Mouse (Mus musculus): ENCODE results near the gene Selenos. TPM values are rescaled to one million over a fixed set of nuclear protein-coding genes. Genes with fewer than 3 reads are reported as not detected.
"Not testable (repeated sequence)": the region's sequence is repeated elsewhere in the genome, so short reads cannot be mapped to it uniquely, and the experiment has no call there.

The Selenos gene
- polyA plus RNA-seq, 1 experiment from 2014 or later: 101 TPM

DNA sequence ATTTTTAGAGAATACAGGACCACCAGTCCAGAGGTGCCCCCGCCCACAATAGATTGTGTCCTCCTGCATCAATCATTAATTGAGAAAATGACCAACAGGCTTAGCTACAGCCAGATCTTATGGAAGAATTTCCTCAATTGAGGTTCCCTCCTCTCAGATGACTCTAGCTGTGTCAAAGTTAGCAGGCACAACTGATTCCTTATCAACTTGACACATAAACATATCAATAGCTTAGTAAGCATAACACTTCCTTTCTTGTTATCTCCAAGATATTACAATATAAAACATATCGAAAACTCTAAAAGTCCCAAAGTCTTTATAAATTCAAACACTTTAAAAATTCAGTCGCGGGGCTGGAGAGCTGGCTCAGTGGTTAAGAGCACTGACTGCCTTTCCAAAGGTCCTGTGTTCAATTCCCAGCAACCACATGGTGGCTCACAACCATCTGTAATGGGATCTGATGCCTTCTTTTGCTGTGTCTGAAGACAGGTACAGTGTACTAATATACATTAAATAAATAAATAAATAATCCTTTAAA lies 25.4 kb upstream of the Selenos start:
- no peaks in the 10 kb centered on the region for H3K4me1 ChIP-seq

DNA sequence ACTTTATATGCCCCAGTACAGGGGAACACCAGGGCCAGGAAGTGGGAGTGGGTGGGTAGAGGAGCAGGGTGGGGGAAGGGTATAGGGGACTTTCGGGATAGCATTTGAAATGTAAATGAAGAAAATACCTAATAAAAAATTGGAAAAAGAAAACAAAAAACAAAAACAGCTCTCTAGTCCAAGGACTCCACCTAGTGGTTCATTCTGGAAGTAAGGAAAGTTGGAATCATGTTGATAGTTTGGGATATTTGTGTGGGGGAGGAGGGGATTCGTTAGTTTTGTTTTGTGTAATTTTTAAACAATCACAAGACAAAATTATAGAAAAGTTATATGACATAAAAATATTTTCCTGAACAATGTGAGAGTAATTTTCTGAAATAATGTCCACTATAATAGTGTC lies 24.1 kb upstream of the Selenos start:
- H3K36me3 ChIP-seq; H3K27me3 ChIP-seq; H3K4me3 ChIP-seq; H3K4me1 ChIP-seq; ATAC-seq (ENCODE audit: borderline replicate concordance, extremely low read depth, low FRiP score, low TSS enrichment); H3K4me2 ChIP-seq; H3K9me3 ChIP-seq; H3K27ac ChIP-seq; H3K9ac ChIP-seq: not testable (repeated sequence)
- WGBS: 3% methylated on average over 2 of the region's 2 CpGs

More for the DNA sequence above, 25.4 kb upstream of the Selenos start:
- Histone ChIP-seq H3K36me3 (no peaks in the 10 kb centered on the region), H3K9me3 (no peaks in the 10 kb centered on the region), H3K27ac (no peak overlapping the region), H3K27me3 (no peaks in the 10 kb centered on the region), H3K4me2 (no peak overlapping the region), H3K9ac (no peak overlapping the region), H3K4me3 (no peak overlapping the region)
- ATAC-seq (ENCODE audit: borderline replicate concordance, extremely low read depth, low FRiP score, low TSS enrichment): no peak
- WGBS: 85% methylated on average over 4 of the region's 4 CpGs

DNA sequence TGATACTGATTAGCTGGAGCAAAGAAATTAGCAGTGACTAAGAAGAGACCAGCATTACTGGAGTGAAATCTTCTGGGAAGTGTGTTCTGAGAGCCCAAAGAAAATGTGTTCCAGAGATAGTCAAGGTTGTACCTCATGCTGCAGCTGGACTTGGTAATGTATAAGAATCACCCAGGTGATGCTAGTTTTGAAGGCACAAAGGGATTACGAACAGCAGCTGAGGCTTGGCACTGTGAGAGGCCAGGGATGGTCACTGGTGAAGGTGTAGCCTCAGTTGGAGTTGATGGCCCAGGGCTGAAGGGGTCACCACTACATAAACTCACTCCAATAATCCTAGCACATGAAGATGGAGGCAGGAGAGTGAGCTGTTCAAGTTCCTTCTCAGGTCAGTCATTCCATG lies 20.7 kb upstream of the Selenos start, which contains the start of gene Snrpa1:
Snrpa1 (plus strand) TSS at position 301 of the 400 bp plus-strand sequence.
- H3K36me3 ChIP-seq: peaks cover 15% of the 10 kb centered on the region
- no peak for ATAC-seq (ENCODE audit: borderline replicate concordance, extremely low read depth, low FRiP score, low TSS enrichment)
- WGBS: 81% methylated on average over 1 of the region's 1 CpGs

DNA sequence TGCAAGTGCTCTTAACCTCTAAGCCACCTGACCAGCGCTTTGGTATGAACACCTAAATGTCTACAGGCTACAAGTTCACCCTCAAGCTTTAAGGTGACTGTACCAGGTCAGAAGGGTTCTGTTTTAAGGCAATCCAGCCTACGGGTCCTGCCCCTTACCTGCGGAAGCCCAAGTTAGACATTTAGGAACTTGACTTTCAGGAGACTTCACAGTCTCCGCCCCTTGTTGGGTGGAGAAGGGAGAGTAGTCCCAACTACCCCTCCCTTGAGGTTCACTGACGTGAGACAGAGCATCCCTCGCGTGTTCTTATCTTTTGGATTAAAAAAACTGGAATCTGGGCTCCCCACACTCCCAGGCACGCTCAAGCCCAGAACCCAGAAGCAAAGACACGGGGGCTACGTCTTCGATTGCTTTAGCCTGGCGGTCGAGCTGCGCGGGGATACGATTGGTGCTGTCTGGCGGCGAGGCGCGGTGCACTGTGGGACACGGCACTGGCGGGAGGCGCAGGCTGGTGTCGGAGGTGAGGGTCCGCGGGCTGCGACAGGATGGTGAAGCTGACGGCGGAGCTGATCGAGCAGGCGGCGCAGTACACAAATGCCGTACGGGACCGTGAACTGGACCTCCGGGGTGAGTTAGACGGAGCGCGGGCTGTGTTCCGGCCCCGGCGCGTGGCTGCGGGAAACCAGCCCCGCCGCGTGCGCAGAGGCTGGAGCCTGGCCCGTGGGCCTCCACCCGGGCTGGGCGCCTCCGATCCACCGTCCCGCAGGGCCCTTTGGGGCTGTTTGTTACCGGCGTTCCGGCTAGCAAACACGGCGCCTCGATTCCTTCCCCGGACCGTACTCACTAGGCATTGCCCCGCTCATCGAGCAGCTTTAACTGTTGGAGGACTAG lies 19.1 kb upstream of the Selenos start:
- Histone ChIP-seq H3K27ac (peak overlapping the region; percentile 75), H3K4me2 (peak overlapping the region; percentile 78), H3K9ac (peak overlapping the region; percentile 92), H3K4me3 (peak overlapping the region; percentile 99), H3K27me3 (no peaks in the 10 kb centered on the region), H3K9me3 (no peaks in the 10 kb centered on the region), H3K36me3 (peaks cover 27% of the 10 kb centered on the region), H3K4me1 (peaks cover 12% of the 10 kb centered on the region)
- ATAC-seq (ENCODE audit: borderline replicate concordance, extremely low read depth, low FRiP score, low TSS enrichment): peak; percentile 96
- under 1% methylated on average over 64 of the region's 64 CpGs for WGBS

More for the DNA sequence above, 20.7 kb upstream of the Selenos start, which contains the start of gene Snrpa1:
- peak within 1 kb of the TSS; percentile 78 for H3K4me2 ChIP-seq
- H3K9ac ChIP-seq: no peak within 1 kb of the TSS
- H3K4me1 ChIP-seq: peaks cover 12% of the 10 kb centered on the region
- no peak within 1 kb of the TSS for H3K27ac ChIP-seq
- peak within 1 kb of the TSS; percentile 99 for H3K4me3 ChIP-seq
- H3K9me3 ChIP-seq: no peaks in the 10 kb centered on the region
- H3K27me3 ChIP-seq: no peaks in the 10 kb centered on the region

DNA sequence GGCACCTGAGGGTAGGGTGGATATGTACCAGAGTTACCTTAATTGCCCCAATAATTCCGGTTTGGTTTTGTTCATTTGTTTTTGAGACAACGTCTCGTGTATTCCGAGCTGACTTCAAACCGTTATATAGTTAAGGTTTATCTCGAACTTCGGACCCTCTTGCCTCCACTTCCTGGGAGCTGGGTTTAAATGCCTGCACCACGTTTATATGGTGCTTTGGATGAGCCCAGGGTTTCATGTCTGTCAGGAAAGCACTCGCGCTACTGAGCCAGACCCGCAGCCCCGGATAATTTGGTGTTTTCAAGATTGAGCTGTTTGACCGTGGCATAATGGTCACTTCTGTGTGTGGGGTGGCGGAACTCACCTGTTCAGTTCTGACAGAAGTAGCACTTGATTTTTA lies 18.4 kb upstream of the Selenos start:
- H3K9ac ChIP-seq: peak overlapping the region; percentile 92
- ATAC-seq (ENCODE audit: borderline replicate concordance, extremely low read depth, low FRiP score, low TSS enrichment): no peak
- peak overlapping the region; percentile 99 for H3K4me3 ChIP-seq
- whole genome bisulfite sequencing: under 1% methylated on average over 14 of the region's 14 CpGs
- peaks cover 31% of the 10 kb centered on the region for H3K36me3 ChIP-seq
- H3K4me2 ChIP-seq: peak overlapping the region; percentile 78
- H3K27ac ChIP-seq: 0 out of 2 replicates have a peak overlapping the region, but pooled peaks have one; percentile 75
- no peaks in the 10 kb centered on the region for H3K27me3 ChIP-seq
- H3K9me3 ChIP-seq: no peaks in the 10 kb centered on the region
- H3K4me1 ChIP-seq: peaks cover 12% of the 10 kb centered on the region

DNA sequence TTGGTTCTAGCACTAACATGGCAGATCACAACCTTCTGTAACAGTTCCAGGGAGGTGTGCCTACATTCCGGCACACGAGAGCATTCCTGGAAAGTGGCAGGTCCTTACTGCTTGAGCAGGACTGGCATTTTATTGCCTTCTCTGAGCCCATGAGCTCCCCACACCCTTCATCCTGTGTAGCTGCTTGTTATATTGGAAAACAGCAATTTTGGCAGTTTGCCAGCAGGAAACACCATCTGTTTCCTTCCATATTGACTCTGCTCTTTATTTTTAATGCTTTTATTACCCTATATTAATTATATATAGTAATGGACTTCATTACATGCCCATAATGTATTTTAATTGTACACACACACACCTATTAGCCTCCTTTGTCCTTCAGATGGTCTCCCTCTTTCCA lies 3.0 kb upstream of the Selenos start:
- H3K27ac ChIP-seq: no peak overlapping the region
- peaks cover 54% of the 10 kb centered on the region for H3K36me3 ChIP-seq
- 65% methylated on average over 2 of the region's 2 CpGs for WGBS

DNA sequence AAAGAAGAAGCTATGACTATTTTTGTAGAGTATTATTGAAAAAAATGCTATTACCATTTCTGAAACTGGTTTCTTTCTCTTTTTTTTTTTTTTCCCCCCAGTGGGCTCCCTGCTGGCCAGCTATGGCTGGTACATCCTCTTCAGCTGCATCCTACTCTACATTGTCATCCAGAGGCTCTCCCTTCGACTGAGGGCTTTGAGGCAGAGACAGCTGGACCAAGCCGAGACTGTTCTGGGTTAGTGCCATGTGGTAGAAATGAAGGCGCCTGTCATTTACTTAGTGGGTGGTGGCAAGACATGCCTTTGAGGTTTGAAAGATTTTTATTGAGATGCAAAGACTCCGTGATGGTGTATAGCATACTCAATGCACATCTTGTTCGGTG lies 773 bp downstream of the Selenos start:
- Histone ChIP-seq H3K9ac (peak overlapping the region; percentile 69), H3K27me3 (no peaks in the 10 kb centered on the region), H3K4me1 (peaks cover 21% of the 10 kb centered on the region), H3K4me2 (peak overlapping the region; percentile 77), H3K36me3 (peaks cover 49% of the 10 kb centered on the region), H3K9me3 (no peaks in the 10 kb centered on the region), H3K27ac (peak overlapping the region; percentile 82; the same call in 1 of the 2 replicates), H3K4me3 (peak overlapping the region; percentile 83)
- 24% methylated on average over 5 of the region's 5 CpGs for WGBS
- no peak for ATAC-seq (ENCODE audit: borderline replicate concordance, extremely low read depth, low FRiP score, low TSS enrichment)

More for the DNA sequence above, 3.0 kb upstream of the Selenos start:
- Histone ChIP-seq H3K27me3 (no peaks in the 10 kb centered on the region), H3K4me2 (no peak overlapping the region), H3K4me3 (no peak overlapping the region), H3K9me3 (no peaks in the 10 kb centered on the region), H3K4me1 (peaks cover 21% of the 10 kb centered on the region), H3K9ac (no peak overlapping the region)
- ATAC-seq (ENCODE audit: borderline replicate concordance, extremely low read depth, low FRiP score, low TSS enrichment): no peak

DNA sequence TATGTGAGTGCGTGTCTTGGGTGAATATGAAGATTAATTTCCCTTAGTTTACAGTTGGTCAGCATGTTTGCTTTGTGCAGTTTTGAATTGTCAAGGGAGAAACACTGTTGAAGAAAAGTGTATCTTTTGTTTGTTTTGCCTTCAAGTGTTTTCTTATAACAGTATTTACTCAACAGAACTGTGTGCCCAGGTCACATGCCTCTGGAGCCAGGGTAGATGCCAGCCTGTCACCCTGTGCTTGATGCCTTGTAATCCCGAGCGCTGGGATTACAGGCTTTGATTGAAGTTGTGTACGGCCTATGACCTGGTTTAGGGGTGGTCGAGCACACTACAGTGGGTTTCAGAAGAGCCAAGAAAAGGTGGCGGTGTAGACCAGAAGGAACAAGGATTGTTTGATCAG lies 4.3 kb downstream of the Selenos start:
- Histone ChIP-seq H3K4me2 (no peak overlapping the region), H3K27me3 (no peaks in the 10 kb centered on the region), H3K9ac (no peak overlapping the region), H3K27ac (no peak overlapping the region), H3K4me3 (no peak overlapping the region), H3K4me1 (peaks cover 14% of the 10 kb centered on the region), H3K36me3 (peaks cover 66% of the 10 kb centered on the region), H3K9me3 (no peaks in the 10 kb centered on the region)
- 78% methylated on average over 6 of the region's 6 CpGs for WGBS
- ATAC-seq (ENCODE audit: borderline replicate concordance, extremely low read depth, low FRiP score, low TSS enrichment): no peak

DNA sequence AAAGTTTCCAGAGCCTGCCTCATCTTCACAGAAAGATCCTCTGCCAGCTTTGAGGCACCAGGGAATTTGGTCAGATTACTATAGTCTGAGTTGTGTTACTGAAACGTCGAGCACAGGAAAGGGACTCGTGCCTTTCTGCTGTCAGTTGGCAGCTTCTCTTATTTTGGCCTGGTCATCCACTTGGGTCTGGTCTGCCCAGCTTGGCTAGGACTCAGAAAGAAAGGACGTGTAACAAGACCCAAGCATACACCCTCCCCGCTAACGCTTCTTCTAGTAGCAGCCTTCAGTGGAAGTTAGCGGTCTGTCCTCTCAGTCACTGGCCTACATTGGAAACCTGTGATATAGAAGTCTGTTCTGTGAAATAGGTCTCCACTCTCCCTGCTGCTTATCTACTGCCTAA lies 5.1 kb downstream of the Selenos start:
- peaks cover 72% of the 10 kb centered on the region for H3K36me3 ChIP-seq
- no peaks in the 10 kb centered on the region for H3K27me3 ChIP-seq
- 74% methylated on average over 7 of the region's 7 CpGs for WGBS
- no peak overlapping the region for H3K27ac ChIP-seq
- H3K4me2 ChIP-seq: no peak overlapping the region
- peaks cover 11% of the 10 kb centered on the region for H3K4me1 ChIP-seq
- no peak overlapping the region for H3K4me3 ChIP-seq
- H3K9ac ChIP-seq: no peak overlapping the region
- no peak for ATAC-seq (ENCODE audit: borderline replicate concordance, extremely low read depth, low FRiP score, low TSS enrichment)
- no peaks in the 10 kb centered on the region for H3K9me3 ChIP-seq

DNA sequence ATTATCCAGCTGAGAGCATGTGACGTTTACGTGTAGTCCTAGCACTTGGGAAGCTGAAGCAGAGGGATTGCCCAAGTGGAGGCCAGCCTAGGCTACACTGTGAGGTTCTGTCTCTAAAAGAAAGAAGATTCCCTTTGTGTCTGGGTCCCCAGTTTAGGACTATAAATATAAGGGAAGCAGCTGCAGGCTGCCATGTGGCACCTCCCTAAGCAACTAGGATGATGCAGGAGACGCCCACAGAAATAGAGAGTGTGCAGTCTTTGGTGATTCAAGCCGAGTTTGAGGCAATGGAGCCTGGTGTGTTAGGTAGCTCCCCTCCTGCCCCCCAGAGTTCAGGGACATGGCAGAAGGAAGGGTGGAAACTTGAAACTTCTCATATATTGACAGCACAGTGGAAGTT lies 8.2 kb downstream of the Selenos start:
- WGBS: 89% methylated on average over 4 of the region's 4 CpGs
- Histone ChIP-seq H3K4me3 (no peak overlapping the region), H3K27ac (no peak overlapping the region), H3K4me1 (no peaks in the 10 kb centered on the region), H3K9me3 (no peaks in the 10 kb centered on the region), H3K4me2 (no peak overlapping the region), H3K9ac (no peak overlapping the region), H3K36me3 (peaks cover 94% of the 10 kb centered on the region), H3K27me3 (no peaks in the 10 kb centered on the region)
- no peak for ATAC-seq (ENCODE audit: borderline replicate concordance, extremely low read depth, low FRiP score, low TSS enrichment)

DNA sequence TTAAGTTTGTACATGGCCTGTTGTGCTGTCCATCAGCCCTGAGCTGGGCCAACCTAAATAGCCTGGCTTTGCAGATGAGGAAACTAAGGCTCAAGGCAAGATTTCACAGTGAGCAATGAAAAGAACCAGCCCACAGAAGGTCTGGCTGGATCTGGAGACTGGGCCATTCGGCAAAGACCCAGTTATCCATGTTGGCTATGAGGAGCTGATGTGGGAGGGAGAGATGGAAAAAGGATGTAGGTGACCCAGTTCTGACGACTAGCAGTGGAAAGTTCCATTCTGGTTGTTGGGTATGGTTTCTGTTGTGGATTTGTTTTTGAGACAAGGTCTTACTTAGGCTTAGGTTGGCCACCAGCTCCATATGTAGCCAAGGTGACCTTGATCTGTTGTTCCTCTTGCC lies 8.6 kb downstream of the Selenos start:
- Histone ChIP-seq H3K27me3 (no peaks in the 10 kb centered on the region), H3K9ac (no peak overlapping the region), H3K4me2 (no peak overlapping the region), H3K27ac (no peak overlapping the region), H3K4me3 (no peak overlapping the region), H3K9me3 (no peaks in the 10 kb centered on the region), H3K4me1 (no peaks in the 10 kb centered on the region), H3K36me3 (peaks cover 90% of the 10 kb centered on the region)
- ATAC-seq (ENCODE audit: borderline replicate concordance, extremely low read depth, low FRiP score, low TSS enrichment): no peak
- WGBS: 83% methylated on average over 2 of the region's 2 CpGs

DNA sequence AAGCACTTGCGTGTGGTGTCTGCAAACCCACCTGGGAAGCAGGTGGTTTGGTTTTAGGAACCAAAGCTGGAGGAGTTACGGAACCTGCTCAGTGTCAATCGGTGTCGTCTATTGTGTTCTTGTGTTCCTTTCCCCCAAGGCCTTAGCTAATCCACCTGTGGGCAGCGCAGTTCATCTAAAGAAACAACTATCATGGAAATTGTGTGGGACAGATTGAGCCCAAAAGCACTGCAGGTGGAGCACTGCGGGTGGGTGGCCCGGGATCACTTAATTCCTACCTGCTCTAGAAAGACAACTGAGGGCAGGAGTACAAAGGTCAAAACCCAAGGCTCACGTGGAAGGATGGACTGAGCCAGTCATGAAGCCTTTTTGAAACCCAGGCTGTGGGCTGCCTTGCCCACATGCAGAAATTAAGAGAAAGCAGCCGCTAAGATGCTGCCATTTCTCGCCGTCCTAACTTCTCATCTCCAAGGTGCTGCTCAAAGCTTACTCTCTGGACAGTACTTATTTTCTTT lies 11.3 kb downstream of the Selenos start:
- WGBS: 88% methylated on average over 11 of the region's 11 CpGs
- peaks cover 64% of the 10 kb centered on the region for H3K36me3 ChIP-seq

More for the DNA sequence above, 11.3 kb downstream of the Selenos start:
- ATAC-seq (ENCODE audit: borderline replicate concordance, extremely low read depth, low FRiP score, low TSS enrichment): no peak
- Histone ChIP-seq H3K4me2 (no peak overlapping the region), H3K9ac (no peak overlapping the region), H3K27ac (no peak overlapping the region), H3K9me3 (no peaks in the 10 kb centered on the region), H3K4me1 (no peaks in the 10 kb centered on the region), H3K27me3 (no peaks in the 10 kb centered on the region), H3K4me3 (no peak overlapping the region)
